Comparison of ENCODE assay signal across 47 mouse cellular contexts in genomic region chr2:153538898-153539297, GRCm38 (mm10). TPM values are rescaled to one million over a fixed set of nuclear protein-coding genes. Genes with fewer than 3 reads are reported as not detected.
"Had no signal": no experiment of that assay in that cellular context is flagged by ENCODE, and none has a peak within 500 bp of the region (broad histone marks: within the 10 kb centered on the region; RNA-seq: fewer than 3 reads in every experiment).

No protein-coding gene starts in this region.

- H3K4me3 ChIP-seq: heart, embryonic 12.5 days; heart, embryonic 13.5 days; heart, embryonic 15.5 days; hindbrain, embryonic 10.5 days; hindbrain, embryonic 12.5 days; hindbrain, embryonic 13.5 days; hindbrain, embryonic 15.5 days; intestine, embryonic 15.5 days; kidney, embryonic 15.5 days; layer of hippocampus, adult 2 months; left cerebral cortex, adult 2 months had no signal

- H3K4me1 ChIP-seq: heart, embryonic 15.5 days; hindbrain, embryonic 12.5 days; hindbrain, embryonic 13.5 days; hindbrain, embryonic 15.5 days; intestine, embryonic 15.5 days; kidney, embryonic 15.5 days had no signal

- H3K9me3 ChIP-seq: heart, embryonic 12.5 days; heart, embryonic 13.5 days; heart, embryonic 15.5 days; hindbrain, embryonic 10.5 days; hindbrain, embryonic 12.5 days; hindbrain, embryonic 13.5 days; hindbrain, embryonic 15.5 days; intestine, embryonic 15.5 days; kidney, embryonic 15.5 days had no signal

- H3K4me2 ChIP-seq: heart, embryonic 12.5 days; heart, embryonic 13.5 days; heart, embryonic 15.5 days; hindbrain, embryonic 12.5 days; hindbrain, embryonic 13.5 days; hindbrain, embryonic 14.5 days; hindbrain, embryonic 15.5 days; intestine, embryonic 15.5 days; kidney, embryonic 15.5 days had no signal

- H3K27me3 ChIP-seq: heart, embryonic 12.5 days; hindbrain, embryonic 15.5 days; intestine, embryonic 15.5 days; kidney, embryonic 15.5 days had no signal

- H3K36me3 ChIP-seq: heart, embryonic 12.5 days; heart, embryonic 13.5 days; heart, embryonic 15.5 days; hindbrain, embryonic 10.5 days; hindbrain, embryonic 12.5 days; hindbrain, embryonic 13.5 days; hindbrain, embryonic 15.5 days; intestine, embryonic 15.5 days; kidney, embryonic 15.5 days had no signal

- H3K9ac ChIP-seq: heart, embryonic 12.5 days; heart, embryonic 13.5 days; heart, embryonic 15.5 days; hindbrain, embryonic 12.5 days; hindbrain, embryonic 13.5 days; hindbrain, embryonic 14.5 days; hindbrain, embryonic 15.5 days; intestine, embryonic 15.5 days; kidney, embryonic 15.5 days had no signal

- H3K27ac ChIP-seq: heart, embryonic 13.5 days; heart, embryonic 15.5 days; hindbrain, embryonic 10.5 days; hindbrain, embryonic 12.5 days; hindbrain, embryonic 13.5 days; hindbrain, embryonic 14.5 days; hindbrain, embryonic 15.5 days; hindbrain, postnatal 0 days; intestine, embryonic 15.5 days; kidney, embryonic 15.5 days; kidney, postnatal 0 days; layer of hippocampus, adult 2 months; left cerebral cortex, adult 2 months had no signal

- DNase-seq: heart, postnatal 10 days; heart, postnatal 14 days; heart, postnatal 36 days; heart, postnatal 4 days; kidney, adult 11 months; kidney, adult 18-20 months; kidney, adult 2 months; kidney, adult 8-10 months; kidney, adult 9 months; kidney, postnatal 10 days; kidney, postnatal 14 days; kidney, postnatal 25 days; kidney, postnatal 36 days; kidney, postnatal 4 days; layer of hippocampus, adult 9-11 months; layer of hippocampus, postnatal 36 days had no signal

- ATAC-seq: hindbrain, embryonic 16.5 days; hindbrain, postnatal 0 days; inflammation-experienced regulatory T-cells, adult 6 months; intestine, embryonic 15.5 days; intestine, embryonic 16.5 days; intestine, postnatal 0 days had no signal

RNA-seq across cellular contexts. Expression of gene 4930404H24Rik, which starts 46.3 kb away (rescaled TPM):
- total RNA-seq: heart, postnatal 10 days; heart, postnatal 14 days; heart, postnatal 25 days; heart, postnatal 36 days; heart, postnatal 4 days; hematopoietic stem cell, adult 5-6 weeks; hindbrain, postnatal 0 days; layer of hippocampus, adult 2 months; layer of hippocampus, postnatal 10 days; layer of hippocampus, postnatal 14 days; layer of hippocampus, postnatal 25 days; layer of hippocampus, postnatal 36 days; left cerebral cortex, adult 2 months; left cerebral cortex, adult 8-10 months had no signal
- polyA plus RNA-seq: heart, embryonic 12.5 days; heart, embryonic 13.5 days; heart, embryonic 14.5 days; heart, embryonic 15.5 days; heart, embryonic 16.5 days; hindbrain, embryonic 10.5 days; hindbrain, embryonic 11.5 days; hindbrain, embryonic 12.5 days; hindbrain, embryonic 13.5 days; hindbrain, embryonic 14.5 days; hindbrain, embryonic 15.5 days; hindbrain, embryonic 16.5 days; hindbrain, postnatal 0 days; inflammation-experienced regulatory T-cells, adult 6 months; intestine, embryonic 14.5 days; intestine, embryonic 15.5 days; intestine, embryonic 16.5 days; intestine, postnatal 0 days; kidney, adult 2 months; kidney, embryonic 14.5 days; kidney, embryonic 15.5 days; kidney, embryonic 16.5 days; kidney, postnatal 0 days; large intestine, adult 2 months had no signal
